Mouse (Mus musculus) liver, adult 2 months (tissue): ENCODE results near the gene Miga2. TPM values are rescaled to one million over a fixed set of nuclear protein-coding genes. Genes with fewer than 3 reads are reported as not detected.

Source experiments
- DNase-seq: peaks from one replicate; pipeline ENCODE4 v3.0.0-alpha.2; 2011; ENCODE audit warnings: low read depth, low spot score; ENCODE audit errors: extremely low read depth
- H3K27ac ChIP-seq: fragments of 200-500 bp; replicated peaks from 2 replicates; pipeline ENCODE4 v1.5.1; 2012; ENCODE audit warnings: low read depth, mild to moderate bottlenecking, control low read depth, inconsistent platforms, low read length; ENCODE audit not compliant: insufficient read depth
- H3K27me3 ChIP-seq: fragments of 200-500 bp; 2 replicates; pipeline ENCODE4 v1.6.1; 2012; ENCODE audit warnings: mild to moderate bottlenecking, moderate library complexity, low read length, inconsistent platforms; ENCODE audit not compliant: control insufficient read depth, insufficient read depth
- H3K36me3 ChIP-seq: fragments of 200-500 bp; 2 replicates; pipeline ENCODE4 v1.6.1; 2012; ENCODE audit warnings: low read length, inconsistent platforms; ENCODE audit not compliant: control insufficient read depth, insufficient read depth
- H3K4me1 ChIP-seq: fragments of 200-500 bp; 2 replicates; pipeline ENCODE4 v1.6.1; 2011; ENCODE audit warnings: low read length; ENCODE audit not compliant: control insufficient read depth, insufficient read depth
- H3K4me3 ChIP-seq: fragments of 200-500 bp; 2 replicates; pipeline ENCODE4 v1.5.1; 2011; ENCODE audit warnings: low read depth, mild to moderate bottlenecking, control low read depth, low read length, moderate library complexity; ENCODE audit not compliant: insufficient read depth
- H3K79me2 ChIP-seq: fragments of 200-500 bp; 2 replicates; pipeline ENCODE4 v1.6.1; 2012; ENCODE audit warnings: inconsistent platforms, mild to moderate bottlenecking, low read length, moderate library complexity; ENCODE audit not compliant: control insufficient read depth, insufficient read depth
- H3K9ac ChIP-seq: fragments of 200-500 bp; 2 replicates; pipeline ENCODE4 v1.6.1; 2012; ENCODE audit warnings: low read depth, mild to moderate bottlenecking, control low read depth, inconsistent platforms, low read length
- CTCF ChIP-seq: fragments of 200-500 bp; IDR thresholded peaks from 2 replicates; pipeline ENCODE4 v1.5.1; 2011; ENCODE audit warnings: low read depth, low read length, control low read depth
- POLR2A ChIP-seq: fragments of 200-500 bp; IDR thresholded peaks from 2 replicates; pipeline ENCODE4 v1.6.1; 2011; ENCODE audit warnings: low read length, control low read depth; ENCODE audit not compliant: insufficient read depth; ENCODE audit errors: extremely low read depth
- WGBS: fragments of 180-500 bp; shearing (Covaris S2); methylation state at CpG from one replicate; pipeline ENCODE4 v1.1.7; 2018; 5-methylcytosine and 5-hydroxymethylcytosine counted together
- polyA plus RNA-seq: library from polyadenylated mRNA; depleted of rRNA; stranded (reverse); fragments of >200 nt; gene quantifications from 2 replicates; pipeline ENCODE4 v1.2.3, GENCODE M21; 2012
- total RNA-seq: library from RNA; depleted of rRNA; stranded (reverse); fragments of >200 nt; gene quantifications from 2 replicates; pipeline ENCODE4 v1.2.3, GENCODE M21; 2014

Miga2 gene
- total and polyA plus RNA-seq, 2 experiments, result 37.2 to 46.5 TPM

GRCm38 (mm10) chr2:30342544-30342943 is 21.5 kb upstream of the Miga2 start:
- H3K4me3 ChIP-seq, result no peak overlapping the region
- no peak for DNase-seq
- H3K9ac ChIP-seq, result no peak overlapping the region
- no peak for TF ChIP-seq POLR2A
- TF ChIP-seq CTCF, result no peak
- no peaks in the 10 kb centered on the region for H3K27me3 ChIP-seq
- no peaks in the 10 kb centered on the region for H3K4me1 ChIP-seq
- H3K79me2 ChIP-seq, result no peaks in the 10 kb centered on the region
- H3K27ac ChIP-seq, result no peak overlapping the region
- peaks cover 10% of the 10 kb centered on the region for H3K36me3 ChIP-seq
- 97% methylated on average over 7 of the region's 7 CpGs for whole genome bisulfite sequencing

- WGBS, result 74% methylated on average over 14 of the region's 14 CpGs
- Histone ChIP-seq H3K9ac (no peak overlapping the region), H3K36me3 (peaks cover 10% of the 10 kb centered on the region), H3K4me3 (no peak overlapping the region), H3K27me3 (no peaks in the 10 kb centered on the region), H3K27ac (no peak overlapping the region), H3K4me1 (no peaks in the 10 kb centered on the region), H3K79me2 (no peaks in the 10 kb centered on the region)
- no peak for DNase-seq
- TF ChIP-seq CTCF (no peak), POLR2A (no peak)
Observed at GRCm38 (mm10) chr2:30343601-30344137, 20.4 kb upstream of the Miga2 start.

GRCm38 (mm10) chr2:30345971-30346676 is 17.9 kb upstream of the Miga2 start:
- H3K79me2 ChIP-seq, result no peaks in the 10 kb centered on the region
- DNase-seq, result no peak
- no peak overlapping the region for H3K27ac ChIP-seq
- no peak overlapping the region for H3K9ac ChIP-seq
- no peaks in the 10 kb centered on the region for H3K4me1 ChIP-seq
- TF ChIP-seq CTCF (no peak), POLR2A (no peak)
- no peak overlapping the region for H3K4me3 ChIP-seq
- no peaks in the 10 kb centered on the region for H3K27me3 ChIP-seq
- H3K36me3 ChIP-seq, result peaks cover 4% of the 10 kb centered on the region; the same call in 1 of the 2 replicates
- 95% methylated on average over 7 of the region's 7 CpGs for WGBS

- DNase-seq, result no peak
- Histone ChIP-seq H3K4me3 (no peak overlapping the region), H3K79me2 (no peaks in the 10 kb centered on the region), H3K36me3 (peaks cover 2% of the 10 kb centered on the region; the same call in 1 of the 2 replicates), H3K27ac (no peak overlapping the region), H3K9ac (no peak overlapping the region), H3K4me1 (no peaks in the 10 kb centered on the region), H3K27me3 (no peaks in the 10 kb centered on the region)
- 97% methylated on average over 6 of the region's 6 CpGs for WGBS
- TF ChIP-seq CTCF (no peak), POLR2A (no peak)
Observed at GRCm38 (mm10) chr2:30349196-30349595, 14.8 kb upstream of the Miga2 start.

GRCm38 (mm10) chr2:30351149-30351548 is 12.9 kb upstream of the Miga2 start:
- Histone ChIP-seq H3K4me3 (no peak overlapping the region), H3K27me3 (no peaks in the 10 kb centered on the region), H3K27ac (no peak overlapping the region), H3K36me3 (peaks cover 2% of the 10 kb centered on the region; the same call in 1 of the 2 replicates), H3K4me1 (no peaks in the 10 kb centered on the region), H3K9ac (no peak overlapping the region), H3K79me2 (no peaks in the 10 kb centered on the region)
- DNase-seq, result no peak
- WGBS, result 81% methylated on average over 2 of the region's 2 CpGs
- TF ChIP-seq POLR2A (no peak), CTCF (peak; percentile 18; the same call in 1 of the 2 replicates)

- H3K9ac ChIP-seq, result no peak overlapping the region
- peaks cover 7% of the 10 kb centered on the region; the same call in 1 of the 2 replicates for H3K4me1 ChIP-seq
- H3K27me3 ChIP-seq, result no peaks in the 10 kb centered on the region
Observed at GRCm38 (mm10) chr2:30355861-30356260, 8.2 kb upstream of the Miga2 start.

More at GRCm38 (mm10) chr2:30355861-30356260, 8.2 kb upstream of the Miga2 start:
- H3K36me3 ChIP-seq, result peaks cover 2% of the 10 kb centered on the region; the same call in 1 of the 2 replicates
- H3K4me3 ChIP-seq, result no peak overlapping the region
- no peak for DNase-seq
- H3K27ac ChIP-seq, result no peak overlapping the region
- TF ChIP-seq POLR2A, result no peak
- whole genome bisulfite sequencing, result 60% methylated on average over 4 of the region's 4 CpGs
- H3K79me2 ChIP-seq, result peaks cover 5% of the 10 kb centered on the region; the same call in 1 of the 2 replicates
